Mouse (Mus musculus): ENCODE results near the gene Creld2. TPM values are rescaled to one million over a fixed set of nuclear protein-coding genes. Genes with fewer than 3 reads are reported as not detected.

Gene Creld2
- polyA plus RNA-seq, 1 experiment from 2014 or later, result 32.9 TPM

DNA sequence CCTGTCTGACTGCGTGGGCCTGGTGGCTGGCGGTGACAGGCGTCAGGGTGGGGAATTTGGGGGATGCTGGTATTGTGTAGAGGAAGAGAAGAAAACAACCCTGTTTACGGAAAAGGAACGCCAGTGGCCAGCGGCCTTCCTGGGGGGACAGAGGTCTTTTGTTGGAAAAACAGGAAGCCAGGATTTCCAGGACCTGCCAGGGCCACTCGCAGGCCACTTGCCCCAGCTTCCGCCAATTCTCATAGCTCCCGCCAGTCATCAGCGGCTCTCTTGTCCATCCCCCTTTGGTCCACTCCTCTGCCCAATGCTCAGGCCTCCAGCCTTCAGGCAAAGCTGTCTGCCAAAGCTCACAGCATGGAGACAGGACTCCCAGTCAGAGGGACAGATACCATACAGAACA is 20.7 kb downstream of the Creld2 start:
- ATAC-seq (no peak), DNase-seq (no peak)
- Histone ChIP-seq H3K27me3 (ENCODE audit: insufficient read depth, low read length) (no peaks in the 10 kb centered on the region), H3K9me3 (ENCODE audit: low read length) (no peaks in the 10 kb centered on the region), H3K36me3 (replicated peaks; ENCODE audit: insufficient read depth, low read length) (no peaks in the 10 kb centered on the region), H3K4me1 (ENCODE audit: insufficient read depth) (peaks cover 14% of the 10 kb centered on the region), H3K9ac (replicated peaks) (no peak overlapping the region), H3K4me3 (ENCODE audit: low read depth, low read length) (no peak overlapping the region), H3K4me2 (ENCODE audit: low read depth, low read length) (no peak overlapping the region), H3K27ac (ENCODE audit: low read depth) (peak overlapping the region; percentile 59)
- WGBS (ENCODE audit: insufficient replicate concordance), result 74% methylated on average over 10 of the region's 10 CpGs
- TF ChIP-seq EP300 (IDR thresholded peaks at IDR 0.05; ENCODE audit: low read depth) (peak; percentile 33; the same call in 1 of the 2 replicates), CTCF (IDR thresholded peaks at IDR 0.05; ENCODE audit: low read depth) (no peak)

DNA sequence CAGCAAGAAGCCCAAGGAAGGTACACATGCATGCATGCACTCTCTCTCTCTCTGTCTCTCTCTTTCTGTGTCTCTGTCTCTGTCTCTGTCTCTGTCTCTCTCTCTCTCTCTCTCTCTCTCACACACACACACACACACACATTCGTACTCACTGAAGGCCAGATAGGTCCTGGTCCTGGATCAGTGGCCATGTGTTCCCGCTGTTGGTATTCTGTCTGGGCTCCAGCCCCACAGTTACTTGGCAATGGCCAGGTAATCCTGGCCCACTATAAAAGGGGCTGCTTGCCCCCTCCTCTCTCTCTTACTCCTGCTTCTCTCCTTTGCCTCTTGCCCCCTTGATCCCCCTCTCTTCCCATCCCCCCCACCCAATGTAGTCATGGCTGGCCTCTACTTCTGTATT is 21.7 kb downstream of the Creld2 start:
- DNase-seq, result no peak
- no peaks in the 10 kb centered on the region for H3K36me3 ChIP-seq (replicated peaks; ENCODE audit: insufficient read depth, low read length)
- no peaks in the 10 kb centered on the region for H3K9me3 ChIP-seq (ENCODE audit: low read length)
- H3K4me2 ChIP-seq (ENCODE audit: low read depth, low read length), result no peak overlapping the region
- TF ChIP-seq CTCF (IDR thresholded peaks at IDR 0.05; ENCODE audit: low read depth) (no peak), EP300 (IDR thresholded peaks at IDR 0.05; ENCODE audit: low read depth) (no peak)
- no peak overlapping the region for H3K9ac ChIP-seq (replicated peaks)
- H3K27me3 ChIP-seq (ENCODE audit: insufficient read depth, low read length), result no peaks in the 10 kb centered on the region
- H3K4me3 ChIP-seq (ENCODE audit: low read depth, low read length), result no peak overlapping the region
- WGBS (ENCODE audit: insufficient replicate concordance), result 80% methylated on average over 2 of the region's 2 CpGs
- peaks cover 14% of the 10 kb centered on the region for H3K4me1 ChIP-seq (ENCODE audit: insufficient read depth)
- H3K27ac ChIP-seq (ENCODE audit: low read depth), result no peak overlapping the region
- no peak for ATAC-seq

- peaks cover 14% of the 10 kb centered on the region for H3K4me1 ChIP-seq (ENCODE audit: insufficient read depth)
- TF ChIP-seq CTCF (IDR thresholded peaks at IDR 0.05; ENCODE audit: low read depth) (no peak), EP300 (IDR thresholded peaks at IDR 0.05; ENCODE audit: low read depth) (no peak)
- DNase-seq (no peak), ATAC-seq (no peak)
- no peak overlapping the region for H3K4me3 ChIP-seq (ENCODE audit: low read depth, low read length)
- no peaks in the 10 kb centered on the region for H3K27me3 ChIP-seq (ENCODE audit: insufficient read depth, low read length)
- no peak overlapping the region for H3K27ac ChIP-seq (ENCODE audit: low read depth)
- no peaks in the 10 kb centered on the region for H3K9me3 ChIP-seq (ENCODE audit: low read length)
- no peaks in the 10 kb centered on the region for H3K36me3 ChIP-seq (replicated peaks; ENCODE audit: insufficient read depth, low read length)
- WGBS (ENCODE audit: insufficient replicate concordance), result 82% methylated on average over 3 of the region's 3 CpGs
- no peak overlapping the region for H3K9ac ChIP-seq (replicated peaks)
- no peak overlapping the region for H3K4me2 ChIP-seq (ENCODE audit: low read depth, low read length)
These were observed 22.3 kb downstream of the Creld2 start for GRCm38 (mm10) chr15:88841580-88842299.

GRCm38 (mm10) chr15:88842300-88842673 is 22.8 kb downstream of the Creld2 start:
- no peak overlapping the region for H3K9ac ChIP-seq (replicated peaks)

DNA sequence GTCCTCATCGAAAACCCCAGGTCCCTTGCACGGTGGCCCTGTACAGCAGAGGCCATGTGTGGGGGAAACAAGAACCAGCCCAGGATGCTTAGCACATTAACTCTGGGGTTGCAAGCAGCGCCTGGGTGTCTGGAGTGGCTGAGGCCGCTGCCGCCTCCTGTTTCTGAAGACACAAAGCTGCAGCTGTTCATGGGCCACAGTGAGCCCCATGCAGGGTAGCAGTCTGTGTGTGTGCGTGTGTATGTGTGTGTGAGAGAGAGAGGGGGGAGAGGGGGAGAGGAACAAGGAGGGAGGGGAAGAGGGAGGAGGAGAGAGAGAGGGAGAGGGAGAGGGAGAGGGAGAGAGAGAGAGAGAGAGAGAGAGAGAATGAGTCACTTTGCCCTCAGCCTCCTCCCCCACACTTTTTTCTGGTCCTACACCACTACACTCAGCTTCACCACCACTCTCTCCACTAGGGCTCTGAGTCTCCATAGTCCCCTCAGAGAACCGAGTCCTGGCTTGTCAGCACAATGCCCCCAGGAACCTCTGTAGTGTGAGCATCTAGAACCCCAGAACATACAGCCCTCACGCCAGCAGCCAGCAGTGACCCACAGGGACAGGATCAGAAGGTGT is 24.1 kb downstream of the Creld2 start:
- Histone ChIP-seq H3K4me3 (ENCODE audit: low read depth, low read length) (no peak overlapping the region), H3K4me1 (ENCODE audit: insufficient read depth) (peaks cover 8% of the 10 kb centered on the region), H3K9me3 (ENCODE audit: low read length) (no peaks in the 10 kb centered on the region), H3K4me2 (ENCODE audit: low read depth, low read length) (no peak overlapping the region), H3K27me3 (ENCODE audit: insufficient read depth, low read length) (no peaks in the 10 kb centered on the region), H3K9ac (replicated peaks) (no peak overlapping the region), H3K27ac (ENCODE audit: low read depth) (no peak overlapping the region), H3K36me3 (replicated peaks; ENCODE audit: insufficient read depth, low read length) (no peaks in the 10 kb centered on the region)
- ATAC-seq (no peak), DNase-seq (no peak)
- no peak for TF ChIP-seq CTCF (IDR thresholded peaks at IDR 0.05; ENCODE audit: low read depth)
- TF ChIP-seq EP300 (IDR thresholded peaks at IDR 0.05; ENCODE audit: low read depth), result no peak
- WGBS (ENCODE audit: insufficient replicate concordance), result 40% methylated on average over 8 of the region's 8 CpGs

More at GRCm38 (mm10) chr15:88842300-88842673, 22.8 kb downstream of the Creld2 start:
- ATAC-seq (no peak), DNase-seq (no peak)
- Histone ChIP-seq H3K36me3 (replicated peaks; ENCODE audit: insufficient read depth, low read length) (no peaks in the 10 kb centered on the region), H3K27me3 (ENCODE audit: insufficient read depth, low read length) (no peaks in the 10 kb centered on the region), H3K4me3 (ENCODE audit: low read depth, low read length) (no peak overlapping the region), H3K9me3 (ENCODE audit: low read length) (no peaks in the 10 kb centered on the region), H3K4me2 (ENCODE audit: low read depth, low read length) (no peak overlapping the region), H3K4me1 (ENCODE audit: insufficient read depth) (peaks cover 14% of the 10 kb centered on the region), H3K27ac (ENCODE audit: low read depth) (no peak overlapping the region)
- 52% methylated on average over 3 of the region's 3 CpGs for WGBS (ENCODE audit: insufficient replicate concordance)
- TF ChIP-seq CTCF (IDR thresholded peaks at IDR 0.05; ENCODE audit: low read depth), result no peak
- no peak for TF ChIP-seq EP300 (IDR thresholded peaks at IDR 0.05; ENCODE audit: low read depth)

DNA sequence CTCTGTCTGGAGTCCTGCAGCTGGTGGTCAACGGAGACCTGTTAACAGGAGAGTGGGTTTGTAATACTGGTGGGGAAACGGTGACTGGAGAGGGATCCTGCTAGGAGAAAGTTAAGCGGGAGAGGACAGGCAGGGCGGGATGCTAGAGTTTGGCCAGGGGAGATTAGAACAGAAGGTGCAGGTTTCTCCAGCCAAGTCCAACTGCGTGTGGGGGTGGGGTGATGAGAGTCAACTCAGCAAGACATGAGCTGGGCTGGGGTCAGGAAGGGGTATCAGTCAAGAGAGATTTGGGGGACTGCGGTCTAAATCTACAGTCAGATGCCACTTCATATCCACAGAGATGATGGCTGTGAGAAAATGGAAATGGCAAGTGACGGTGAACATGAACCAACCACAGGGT is 25.5 kb downstream of the Creld2 start:
- no peak overlapping the region for H3K27ac ChIP-seq (ENCODE audit: low read depth)
- ATAC-seq (no peak), DNase-seq (no peak)
- no peaks in the 10 kb centered on the region for H3K9me3 ChIP-seq (ENCODE audit: low read length)
- peaks cover 6% of the 10 kb centered on the region for H3K4me1 ChIP-seq (ENCODE audit: insufficient read depth)
- TF ChIP-seq CTCF (IDR thresholded peaks at IDR 0.05; ENCODE audit: low read depth), result no peak
- TF ChIP-seq EP300 (IDR thresholded peaks at IDR 0.05; ENCODE audit: low read depth), result no peak
- no peak overlapping the region for H3K4me3 ChIP-seq (ENCODE audit: low read depth, low read length)
- H3K27me3 ChIP-seq (ENCODE audit: insufficient read depth, low read length), result no peaks in the 10 kb centered on the region
- no peak overlapping the region for H3K4me2 ChIP-seq (ENCODE audit: low read depth, low read length)
- H3K36me3 ChIP-seq (replicated peaks; ENCODE audit: insufficient read depth, low read length), result no peaks in the 10 kb centered on the region
- H3K9ac ChIP-seq (replicated peaks), result no peak overlapping the region
- WGBS (ENCODE audit: insufficient replicate concordance), result 82% methylated on average over 7 of the region's 7 CpGs
